Mouse (Mus musculus): ENCODE data around the gene 5730409E04Rik. TPM values are rescaled to one million over a fixed set of nuclear protein-coding genes. Genes with fewer than 3 reads are reported as not detected.

Gene 5730409E04Rik
- polyA plus RNA-seq, 1 experiment from 2014 or later = 1.9 TPM

GRCm38 (mm10) chr4:126627021-126627681, 17.5 kb downstream of the 5730409E04Rik start:
- 6% methylated on average over 23 of the region's 23 CpGs for WGBS
- peaks cover 3% of the 10 kb centered on the region; the same call in 1 of the 2 replicates for H3K4me1 ChIP-seq (ENCODE audit: control insufficient read depth, insufficient read depth, low read length)
- H3K27me3 ChIP-seq (replicated peaks; ENCODE audit: control insufficient read depth, insufficient read depth, low read length) = no peaks in the 10 kb centered on the region
- H3K4me3 ChIP-seq (ENCODE audit: low read length) = peak overlapping the region; percentile 21; the same call in 1 of the 2 replicates
- H3K9me3 ChIP-seq (ENCODE audit: control insufficient read depth, low read length) = no peaks in the 10 kb centered on the region
- H3K4me2 ChIP-seq (ENCODE audit: low read depth, low read length) = peak overlapping the region; percentile 44
- no peak for ATAC-seq
- H3K27ac ChIP-seq (ENCODE audit: low read length) = no peak overlapping the region
- peak overlapping the region; percentile 37 for H3K9ac ChIP-seq (ENCODE audit: low read depth, low read length)
- H3K36me3 ChIP-seq (ENCODE audit: control insufficient read depth, insufficient read depth, low read length) = no peaks in the 10 kb centered on the region

DNA sequence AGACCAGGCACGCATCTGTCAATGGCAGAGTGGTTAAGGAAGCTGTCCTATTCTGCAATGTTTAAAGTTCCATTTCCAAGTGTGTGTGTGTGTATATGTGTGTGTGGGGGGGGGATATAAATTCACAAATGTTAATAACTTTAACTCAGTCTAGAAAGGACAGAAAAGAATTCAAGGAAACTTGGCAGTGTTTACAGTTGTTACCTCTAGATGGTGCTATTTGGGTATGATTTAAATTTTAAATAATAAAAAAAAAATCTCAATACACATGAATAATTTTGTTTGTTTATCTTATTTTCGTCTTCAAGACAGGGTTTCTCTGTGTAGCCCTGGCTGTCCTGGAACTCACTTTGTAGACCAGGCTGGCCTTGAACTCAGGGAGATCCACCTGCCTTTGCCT, 22.3 kb downstream of the 5730409E04Rik start:
- H3K4me2 ChIP-seq (ENCODE audit: low read depth, low read length) = no peak overlapping the region
- no peak for ATAC-seq
- WGBS = 42% methylated on average over 2 of the region's 2 CpGs
- peaks cover 2% of the 10 kb centered on the region; the same call in 1 of the 2 replicates for H3K4me1 ChIP-seq (ENCODE audit: control insufficient read depth, insufficient read depth, low read length)
- no peak overlapping the region for H3K9ac ChIP-seq (ENCODE audit: low read depth, low read length)
- no peak overlapping the region for H3K4me3 ChIP-seq (ENCODE audit: low read length)
- no peaks in the 10 kb centered on the region for H3K9me3 ChIP-seq (ENCODE audit: control insufficient read depth, low read length)
- no peak overlapping the region for H3K27ac ChIP-seq (ENCODE audit: low read length)
- H3K27me3 ChIP-seq (replicated peaks; ENCODE audit: control insufficient read depth, insufficient read depth, low read length) = 0 out of 2 replicates have a peak, but pooled peaks cover 4% of the 10 kb centered on the region
- H3K36me3 ChIP-seq (ENCODE audit: control insufficient read depth, insufficient read depth, low read length) = no peaks in the 10 kb centered on the region

DNA sequence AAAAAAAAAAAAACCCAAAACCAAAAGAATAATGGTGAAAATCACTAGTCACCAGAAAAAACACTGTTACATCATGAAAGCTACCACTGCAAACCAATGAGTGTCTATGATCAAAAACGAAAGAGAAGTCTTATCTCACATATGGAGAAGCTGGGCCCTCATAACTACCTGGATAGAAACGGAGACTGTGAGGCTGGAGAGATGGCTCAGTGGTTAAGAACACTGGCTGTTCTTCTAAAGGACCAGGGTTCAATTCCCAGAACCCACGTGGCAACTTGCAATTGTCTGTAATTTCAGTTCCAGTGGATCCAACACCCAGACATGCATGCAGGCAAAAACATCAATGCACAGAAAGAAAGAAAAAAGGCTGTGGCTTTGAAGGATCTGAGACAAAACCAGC, 23.1 kb downstream of the 5730409E04Rik start:
- 58% methylated on average over 3 of the region's 3 CpGs for WGBS
- H3K27ac ChIP-seq (ENCODE audit: low read length) = no peak overlapping the region
- no peak overlapping the region for H3K9ac ChIP-seq (ENCODE audit: low read depth, low read length)
- H3K27me3 ChIP-seq (replicated peaks; ENCODE audit: control insufficient read depth, insufficient read depth, low read length) = 0 out of 2 replicates have a peak, but pooled peaks cover 4% of the 10 kb centered on the region
- no peaks in the 10 kb centered on the region for H3K4me1 ChIP-seq (ENCODE audit: control insufficient read depth, insufficient read depth, low read length)
- no peak overlapping the region for H3K4me2 ChIP-seq (ENCODE audit: low read depth, low read length)
- ATAC-seq = no peak
- H3K9me3 ChIP-seq (ENCODE audit: control insufficient read depth, low read length) = no peaks in the 10 kb centered on the region
- H3K4me3 ChIP-seq (ENCODE audit: low read length) = no peak overlapping the region
- no peaks in the 10 kb centered on the region for H3K36me3 ChIP-seq (ENCODE audit: control insufficient read depth, insufficient read depth, low read length)

- no peak overlapping the region for H3K9ac ChIP-seq (ENCODE audit: low read depth, low read length)
- no peaks in the 10 kb centered on the region for H3K9me3 ChIP-seq (ENCODE audit: control insufficient read depth, low read length)
- no peak overlapping the region for H3K27ac ChIP-seq (ENCODE audit: low read length)
- H3K36me3 ChIP-seq (ENCODE audit: control insufficient read depth, insufficient read depth, low read length) = no peaks in the 10 kb centered on the region
- H3K4me3 ChIP-seq (ENCODE audit: low read length) = no peak overlapping the region
- no peak overlapping the region for H3K4me2 ChIP-seq (ENCODE audit: low read depth, low read length)
- no peak for ATAC-seq
- H3K4me1 ChIP-seq (ENCODE audit: control insufficient read depth, insufficient read depth, low read length) = no peaks in the 10 kb centered on the region
- WGBS = 24% methylated on average over 11 of the region's 11 CpGs
- H3K27me3 ChIP-seq (replicated peaks; ENCODE audit: control insufficient read depth, insufficient read depth, low read length) = 0 out of 2 replicates have a peak, but pooled peaks cover 4% of the 10 kb centered on the region
Measured at GRCm38 (mm10) chr4:126636330-126636729, 26.7 kb downstream of the 5730409E04Rik start.

DNA sequence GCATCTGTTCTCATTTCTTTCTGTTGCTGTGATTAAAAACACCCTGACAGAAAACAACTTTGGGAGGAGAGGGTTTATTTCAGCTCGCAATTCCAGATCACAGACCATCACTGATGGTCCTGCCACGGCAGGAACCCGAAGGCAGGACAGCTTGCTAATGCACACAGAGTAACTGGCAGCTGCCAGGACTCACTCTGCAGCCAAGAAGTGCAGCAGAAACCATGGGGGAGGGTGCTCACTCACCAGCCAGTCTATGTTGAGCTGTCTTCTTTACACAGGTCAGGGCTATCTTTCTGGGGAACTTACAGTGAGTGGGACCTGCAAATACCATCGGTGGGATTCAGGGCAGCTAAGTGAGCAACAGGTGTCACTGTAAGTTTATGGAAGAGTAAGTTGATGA, 27.8 kb downstream of the 5730409E04Rik start:
- Histone ChIP-seq H3K27me3 (replicated peaks; ENCODE audit: control insufficient read depth, insufficient read depth, low read length) (0 out of 2 replicates have a peak, but pooled peaks cover 4% of the 10 kb centered on the region), H3K9ac (ENCODE audit: low read depth, low read length) (no peak overlapping the region)
- 65% methylated on average over 4 of the region's 4 CpGs for WGBS

GRCm38 (mm10) chr4:126639339-126639738, 29.7 kb downstream of the 5730409E04Rik start:
- Histone ChIP-seq H3K36me3 (ENCODE audit: control insufficient read depth, insufficient read depth, low read length) (no peaks in the 10 kb centered on the region), H3K9me3 (ENCODE audit: control insufficient read depth, low read length) (no peaks in the 10 kb centered on the region), H3K4me3 (ENCODE audit: low read length) (no peak overlapping the region), H3K9ac (ENCODE audit: low read depth, low read length) (no peak overlapping the region), H3K4me1 (ENCODE audit: control insufficient read depth, insufficient read depth, low read length) (no peaks in the 10 kb centered on the region), H3K27me3 (replicated peaks; ENCODE audit: control insufficient read depth, insufficient read depth, low read length) (0 out of 2 replicates have a peak, but pooled peaks cover 4% of the 10 kb centered on the region), H3K27ac (ENCODE audit: low read length) (no peak overlapping the region), H3K4me2 (ENCODE audit: low read depth, low read length) (no peak overlapping the region)
- ATAC-seq = no peak
- 61% methylated on average over 7 of the region's 7 CpGs for WGBS

More for the DNA sequence above, 27.8 kb downstream of the 5730409E04Rik start:
- H3K36me3 ChIP-seq (ENCODE audit: control insufficient read depth, insufficient read depth, low read length) = no peaks in the 10 kb centered on the region
- H3K4me3 ChIP-seq (ENCODE audit: low read length) = no peak overlapping the region
- no peaks in the 10 kb centered on the region for H3K4me1 ChIP-seq (ENCODE audit: control insufficient read depth, insufficient read depth, low read length)
- ATAC-seq = no peak
- no peak overlapping the region for H3K4me2 ChIP-seq (ENCODE audit: low read depth, low read length)
- H3K27ac ChIP-seq (ENCODE audit: low read length) = no peak overlapping the region
- H3K9me3 ChIP-seq (ENCODE audit: control insufficient read depth, low read length) = no peaks in the 10 kb centered on the region

DNA sequence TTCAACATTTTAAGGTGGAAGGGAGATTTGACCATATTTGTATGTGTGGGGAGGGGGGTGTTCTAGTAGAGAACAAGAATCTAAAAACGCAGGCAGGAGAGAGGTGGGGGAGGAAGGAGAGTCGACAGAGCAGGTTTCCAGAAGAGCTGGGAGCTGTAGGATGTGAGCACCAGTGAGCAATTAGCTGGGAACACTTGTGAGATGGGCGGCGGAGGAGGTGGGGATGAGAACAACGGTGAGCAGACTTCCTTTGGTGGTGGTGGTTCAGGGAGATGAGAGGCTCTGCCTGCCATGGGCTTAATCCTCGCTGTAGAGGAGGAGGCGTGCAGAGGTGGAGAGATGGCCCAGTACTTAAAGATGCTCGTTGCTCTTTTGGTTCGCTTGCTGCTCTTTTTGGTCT, 32.3 kb downstream of the 5730409E04Rik start:
- Histone ChIP-seq H3K27me3 (replicated peaks; ENCODE audit: control insufficient read depth, insufficient read depth, low read length) (no peaks in the 10 kb centered on the region), H3K4me3 (ENCODE audit: low read length) (no peak overlapping the region), H3K4me1 (ENCODE audit: control insufficient read depth, insufficient read depth, low read length) (no peaks in the 10 kb centered on the region), H3K27ac (ENCODE audit: low read length) (no peak overlapping the region), H3K4me2 (ENCODE audit: low read depth, low read length) (no peak overlapping the region), H3K36me3 (ENCODE audit: control insufficient read depth, insufficient read depth, low read length) (no peaks in the 10 kb centered on the region), H3K9me3 (ENCODE audit: control insufficient read depth, low read length) (no peaks in the 10 kb centered on the region), H3K9ac (ENCODE audit: low read depth, low read length) (no peak overlapping the region)
- ATAC-seq = no peak
- WGBS = 43% methylated on average over 9 of the region's 9 CpGs

DNA sequence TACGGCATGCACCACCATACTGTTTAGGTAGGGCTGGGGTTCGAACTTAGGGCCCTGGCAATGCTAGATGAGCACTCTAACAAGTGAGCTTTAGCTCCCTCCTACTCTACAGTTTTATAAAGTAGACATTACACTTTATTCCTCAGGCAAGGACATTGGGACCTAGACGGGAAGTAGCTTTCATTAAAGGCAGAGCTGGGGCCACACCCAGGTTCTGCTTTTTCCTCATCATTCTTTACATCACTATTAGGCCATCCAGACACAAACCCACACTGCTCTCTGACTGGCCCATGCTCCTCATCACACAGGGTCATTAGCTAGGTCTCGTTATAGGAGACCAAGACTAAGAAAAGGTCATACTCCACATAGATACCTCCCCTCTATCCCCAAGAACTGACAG, 34.2 kb downstream of the 5730409E04Rik start:
- Histone ChIP-seq H3K9me3 (ENCODE audit: control insufficient read depth, low read length) (no peaks in the 10 kb centered on the region), H3K4me1 (ENCODE audit: control insufficient read depth, insufficient read depth, low read length) (no peaks in the 10 kb centered on the region), H3K4me2 (ENCODE audit: low read depth, low read length) (no peak overlapping the region), H3K27ac (ENCODE audit: low read length) (no peak overlapping the region), H3K9ac (ENCODE audit: low read depth, low read length) (no peak overlapping the region), H3K36me3 (ENCODE audit: control insufficient read depth, insufficient read depth, low read length) (no peaks in the 10 kb centered on the region), H3K4me3 (ENCODE audit: low read length) (no peak overlapping the region), H3K27me3 (replicated peaks; ENCODE audit: control insufficient read depth, insufficient read depth, low read length) (no peaks in the 10 kb centered on the region)
- 58% methylated on average over 4 of the region's 4 CpGs for WGBS
- ATAC-seq = no peak

GRCm38 (mm10) chr4:126644333-126644963, 34.8 kb downstream of the 5730409E04Rik start:
- ATAC-seq = no peak; the same call in 1 of the 2 replicates
- WGBS = 74% methylated on average over 10 of the region's 10 CpGs
- no peak overlapping the region for H3K4me3 ChIP-seq (ENCODE audit: low read length)
- no peak overlapping the region for H3K4me2 ChIP-seq (ENCODE audit: low read depth, low read length)
- no peaks in the 10 kb centered on the region for H3K4me1 ChIP-seq (ENCODE audit: control insufficient read depth, insufficient read depth, low read length)
- no peaks in the 10 kb centered on the region for H3K36me3 ChIP-seq (ENCODE audit: control insufficient read depth, insufficient read depth, low read length)
- no peaks in the 10 kb centered on the region for H3K27me3 ChIP-seq (replicated peaks; ENCODE audit: control insufficient read depth, insufficient read depth, low read length)
- no peak overlapping the region for H3K9ac ChIP-seq (ENCODE audit: low read depth, low read length)
- no peaks in the 10 kb centered on the region for H3K9me3 ChIP-seq (ENCODE audit: control insufficient read depth, low read length)
- H3K27ac ChIP-seq (ENCODE audit: low read length) = no peak overlapping the region
